Mouse (Mus musculus): ENCODE measurements around the gene Gm37240. TPM values are rescaled to one million over a fixed set of nuclear protein-coding genes. Genes with fewer than 3 reads are reported as not detected.

Gm37240 gene
- polyA plus RNA-seq, 1 experiment = 0.53 TPM

DNA sequence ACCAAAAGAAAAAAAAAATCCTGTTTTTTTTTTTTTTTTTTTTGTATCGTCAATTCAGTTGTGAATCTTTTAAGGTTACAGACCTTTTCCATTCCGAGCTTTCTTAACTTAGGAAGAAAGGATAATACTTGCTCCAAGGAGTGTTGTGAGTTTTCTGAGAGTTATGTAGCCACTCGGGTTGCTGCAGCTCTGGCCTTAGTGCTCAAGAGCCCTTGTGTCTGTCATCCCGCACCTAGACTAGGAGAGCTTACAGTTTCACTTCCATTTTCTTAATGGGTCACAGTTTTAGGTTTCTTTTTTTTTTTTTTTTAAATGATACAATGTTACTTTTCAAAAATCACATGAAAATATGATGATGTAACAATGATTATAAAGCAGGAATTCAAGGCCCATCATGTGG lies 1059.7 kb downstream of the Gm37240 start:
- DNase-seq (ENCODE audit: low read depth) = no peak
- TF ChIP-seq POLR2A (IDR thresholded peaks at IDR 0.05; ENCODE audit: borderline replicate concordance, extremely low read depth, insufficient read depth, insufficient read length, poor library complexity, severe bottlenecking) = no peak
- TF ChIP-seq CTCF (IDR thresholded peaks at IDR 0.05; ENCODE audit: borderline replicate concordance, extremely low read depth, insufficient read depth, insufficient read length) = no peak

DNA sequence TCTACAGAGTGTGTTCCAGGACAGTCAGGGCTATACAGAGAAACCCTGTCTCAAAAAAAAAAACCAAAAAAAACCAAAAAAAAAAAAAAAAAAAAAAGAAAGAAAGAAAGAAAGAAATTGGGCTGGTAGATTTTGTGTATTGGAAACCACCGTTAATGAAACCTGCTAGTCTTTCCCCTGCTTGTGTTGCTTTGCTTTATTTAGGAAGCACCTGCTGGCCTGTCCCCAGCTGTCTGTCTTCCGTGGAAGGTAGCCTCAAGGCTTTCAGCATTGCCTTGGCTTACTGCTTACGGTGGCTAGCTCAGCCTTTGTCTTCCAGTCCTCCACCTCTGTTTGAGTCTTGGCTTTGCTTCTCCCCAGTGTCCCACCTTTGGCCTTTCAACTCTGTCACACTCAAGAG lies 1060.4 kb downstream of the Gm37240 start:
- TF ChIP-seq CTCF (IDR thresholded peaks at IDR 0.05; ENCODE audit: borderline replicate concordance, extremely low read depth, insufficient read depth, insufficient read length) (no peak), POLR2A (IDR thresholded peaks at IDR 0.05; ENCODE audit: borderline replicate concordance, extremely low read depth, insufficient read depth, insufficient read length, poor library complexity, severe bottlenecking) (no peak)
- DNase-seq (ENCODE audit: low read depth) = no peak

DNA sequence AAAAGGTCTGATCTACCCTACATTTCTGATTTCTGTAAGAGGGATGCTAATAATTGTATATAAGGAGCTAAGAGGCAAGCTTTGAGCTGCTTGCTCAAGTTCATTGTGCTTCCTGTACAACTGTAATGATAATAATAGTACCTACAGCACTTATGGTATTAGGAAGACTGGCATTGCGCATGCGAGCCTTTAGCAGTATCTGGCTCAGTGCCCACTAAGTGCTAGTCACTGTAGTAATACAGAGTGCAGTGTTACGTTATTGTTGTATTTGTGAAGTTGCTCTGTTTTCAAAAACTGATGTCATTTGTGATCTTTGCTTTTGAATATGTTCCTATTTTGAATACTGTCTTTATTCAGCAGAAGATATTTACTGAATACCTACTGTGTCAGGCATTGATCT lies 1060.9 kb downstream of the Gm37240 start:
- peak; percentile 27 for DNase-seq (ENCODE audit: low read depth)
- TF ChIP-seq CTCF (IDR thresholded peaks at IDR 0.05; ENCODE audit: borderline replicate concordance, extremely low read depth, insufficient read depth, insufficient read length) (no peak), POLR2A (IDR thresholded peaks at IDR 0.05; ENCODE audit: borderline replicate concordance, extremely low read depth, insufficient read depth, insufficient read length, poor library complexity, severe bottlenecking) (no peak)

DNA sequence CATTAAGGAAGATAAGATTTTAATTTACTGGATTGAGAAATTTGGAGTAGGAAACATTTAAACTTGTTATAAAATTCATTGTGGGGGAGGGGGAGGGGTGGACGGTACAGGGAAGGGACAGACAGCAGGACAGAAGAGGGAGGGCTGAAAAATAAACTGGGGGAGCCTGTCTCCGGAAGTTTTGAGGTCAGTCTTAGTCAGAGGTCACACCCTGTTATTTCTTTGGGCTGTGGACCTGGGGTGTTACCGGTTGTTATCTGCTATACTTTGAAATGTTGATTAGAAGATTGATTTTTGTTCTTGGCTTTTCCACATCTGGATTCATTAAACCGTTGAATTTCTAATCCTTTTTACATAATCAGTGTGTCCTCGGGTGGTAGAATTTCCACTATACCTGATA lies 1061.3 kb downstream of the Gm37240 start:
- no peak for DNase-seq (ENCODE audit: low read depth)
- TF ChIP-seq POLR2A (IDR thresholded peaks at IDR 0.05; ENCODE audit: borderline replicate concordance, extremely low read depth, insufficient read depth, insufficient read length, poor library complexity, severe bottlenecking) (no peak), CTCF (IDR thresholded peaks at IDR 0.05; ENCODE audit: borderline replicate concordance, extremely low read depth, insufficient read depth, insufficient read length) (no peak)

DNA sequence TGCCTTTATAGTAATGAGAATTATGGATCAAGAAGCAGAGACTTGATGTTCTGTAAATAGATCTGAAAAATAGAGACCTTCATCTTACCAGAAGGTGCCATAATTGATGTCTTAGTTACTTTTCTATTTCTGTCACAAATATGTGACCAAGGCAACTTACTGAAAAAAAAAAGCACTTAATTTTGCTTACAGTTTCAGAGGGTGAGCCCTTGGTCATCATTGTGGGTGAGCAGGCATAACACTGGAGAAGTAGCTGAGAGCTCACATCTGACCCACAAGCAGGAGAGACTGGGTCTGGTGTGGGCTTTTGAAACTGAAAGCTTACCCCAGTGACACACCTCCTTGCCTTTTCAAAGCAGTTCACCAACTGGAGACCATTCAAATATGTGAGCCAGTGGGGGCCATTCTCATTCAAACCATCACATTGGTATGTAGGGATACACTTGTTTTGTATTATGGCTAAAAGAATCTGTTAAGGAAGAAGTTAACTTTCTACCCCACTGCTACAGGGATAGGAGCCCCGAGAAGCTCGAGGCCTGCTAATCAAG lies 1066.6 kb downstream of the Gm37240 start:
- DNase-seq (ENCODE audit: low read depth) = no peak
- TF ChIP-seq CTCF (IDR thresholded peaks at IDR 0.05; ENCODE audit: borderline replicate concordance, extremely low read depth, insufficient read depth, insufficient read length) (no peak), POLR2A (IDR thresholded peaks at IDR 0.05; ENCODE audit: borderline replicate concordance, extremely low read depth, insufficient read depth, insufficient read length, poor library complexity, severe bottlenecking) (no peak)

DNA sequence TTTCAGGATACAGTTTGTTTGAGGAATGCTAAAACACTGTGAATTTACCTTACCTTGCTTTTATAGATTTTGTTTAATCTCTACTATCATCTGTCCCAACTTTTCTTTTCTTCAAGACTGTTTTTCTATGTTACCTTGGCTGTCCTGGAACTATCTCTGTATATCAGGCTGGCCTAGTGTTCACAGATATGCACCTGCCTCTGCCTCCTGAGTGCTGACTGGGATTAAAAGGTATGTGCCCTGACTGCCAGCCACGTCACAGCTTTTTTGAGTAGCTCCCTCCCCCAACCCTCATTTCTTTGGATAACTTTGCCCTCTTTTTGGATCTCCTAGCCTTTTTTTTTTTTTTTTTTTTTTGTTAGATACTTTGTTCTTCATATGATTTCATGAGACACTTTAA lies 1070.4 kb downstream of the Gm37240 start:
- TF ChIP-seq CTCF (IDR thresholded peaks at IDR 0.05; ENCODE audit: borderline replicate concordance, extremely low read depth, insufficient read depth, insufficient read length) (no peak), POLR2A (IDR thresholded peaks at IDR 0.05; ENCODE audit: borderline replicate concordance, extremely low read depth, insufficient read depth, insufficient read length, poor library complexity, severe bottlenecking) (no peak)
- no peak for DNase-seq (ENCODE audit: low read depth)

DNA sequence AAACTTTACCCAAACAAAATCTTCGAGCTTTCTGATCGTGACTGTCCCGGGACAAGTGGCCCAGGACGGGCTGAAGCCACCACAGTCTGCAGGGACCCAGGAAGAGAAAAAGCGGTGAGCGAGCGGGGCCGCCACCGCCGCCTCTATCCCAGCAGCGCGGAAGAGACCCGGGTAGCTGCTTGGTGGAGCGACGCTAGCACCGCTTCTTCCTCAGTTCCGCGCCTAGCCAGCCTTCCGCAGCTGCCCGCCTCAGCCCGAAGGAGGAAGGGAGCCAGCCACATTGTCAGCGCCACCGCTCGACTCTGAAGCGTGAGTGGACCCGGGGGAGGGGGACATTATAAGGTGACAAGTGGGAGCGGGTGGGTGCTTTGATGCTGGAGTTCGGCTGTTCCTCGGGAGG lies 1071.9 kb downstream of the Gm37240 start:
- peak; percentile 56 for DNase-seq (ENCODE audit: low read depth)
- TF ChIP-seq CTCF (IDR thresholded peaks at IDR 0.05; ENCODE audit: borderline replicate concordance, extremely low read depth, insufficient read depth, insufficient read length) (no peak), POLR2A (IDR thresholded peaks at IDR 0.05; ENCODE audit: borderline replicate concordance, extremely low read depth, insufficient read depth, insufficient read length, poor library complexity, severe bottlenecking) (no peak)

DNA sequence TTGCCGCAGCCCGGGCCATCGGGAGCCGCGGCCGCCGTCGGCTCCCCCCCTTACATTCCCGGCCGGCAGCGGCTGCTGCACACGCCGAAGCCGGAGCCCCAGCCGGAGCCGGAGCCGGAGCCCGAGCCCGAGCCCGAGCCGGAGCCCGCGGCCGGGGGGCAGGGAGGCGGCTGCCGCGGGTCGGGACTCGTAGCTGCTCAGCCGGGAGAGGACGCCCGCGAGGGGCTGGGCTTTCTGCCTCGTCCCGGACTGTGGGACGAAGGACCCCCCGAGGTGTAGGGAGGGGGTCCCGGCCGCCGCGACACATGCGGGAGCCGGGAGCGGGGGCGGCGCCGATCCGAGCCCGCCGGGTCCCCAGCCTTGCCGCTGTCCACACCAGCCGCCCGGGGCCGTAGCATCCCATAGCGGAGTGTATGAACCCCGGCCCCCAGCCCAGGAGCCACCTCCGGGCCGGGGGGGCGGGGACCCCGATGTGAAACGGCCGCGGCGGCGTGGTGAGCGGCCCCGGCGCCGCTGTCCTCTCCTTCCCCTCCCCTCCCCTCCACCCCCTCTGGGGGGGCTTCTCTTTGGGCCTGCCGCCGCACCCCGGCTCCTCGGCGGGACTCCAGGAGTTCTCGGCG lies 1072.4 kb downstream of the Gm37240 start, which contains the start of gene Fbxw7:
Gene Fbxw7, plus strand, starts transcription at position 507 of the 620 bp plus-strand sequence.
- no peak for TF ChIP-seq CTCF (IDR thresholded peaks at IDR 0.05; ENCODE audit: borderline replicate concordance, extremely low read depth, insufficient read depth, insufficient read length)
- TF ChIP-seq POLR2A (IDR thresholded peaks at IDR 0.05; ENCODE audit: borderline replicate concordance, extremely low read depth, insufficient read depth, insufficient read length, poor library complexity, severe bottlenecking) = no peak
- no peak for DNase-seq (ENCODE audit: low read depth)

DNA sequence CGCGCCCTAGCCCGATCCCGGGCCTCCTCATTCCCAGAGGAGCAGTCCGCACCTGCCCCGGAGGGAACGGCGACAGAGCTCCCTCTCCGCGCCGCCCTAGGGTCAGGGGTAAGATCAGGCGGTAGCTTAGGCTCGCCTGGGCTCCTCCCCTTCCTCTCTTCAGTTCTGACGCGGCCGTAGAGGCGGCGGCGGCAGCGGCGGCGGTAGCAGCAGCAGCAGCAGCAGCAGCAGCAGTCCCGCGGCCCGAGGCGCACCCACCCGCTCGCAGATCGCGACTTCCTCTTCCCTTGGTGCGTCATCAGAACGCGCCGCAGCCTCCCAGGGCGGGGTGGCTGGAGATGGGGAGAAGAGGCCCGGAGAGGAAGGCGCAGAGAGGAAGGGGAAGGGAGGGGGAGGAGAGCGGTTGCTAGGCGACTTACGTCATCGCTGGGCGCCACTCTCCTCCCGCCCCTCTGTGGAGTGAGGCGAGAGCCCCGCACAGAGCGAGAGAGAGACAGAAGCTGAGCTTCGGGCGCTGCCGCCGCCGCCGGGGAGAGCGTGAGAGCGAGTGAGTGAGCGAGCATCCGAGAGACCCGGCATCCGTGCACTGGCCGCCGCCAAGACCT lies 1073.1 kb downstream of the Gm37240 start:
- peak; percentile 100 for DNase-seq (ENCODE audit: low read depth)
- peak; percentile 30 for TF ChIP-seq POLR2A (IDR thresholded peaks at IDR 0.05; ENCODE audit: borderline replicate concordance, extremely low read depth, insufficient read depth, insufficient read length, poor library complexity, severe bottlenecking)
- TF ChIP-seq CTCF (IDR thresholded peaks at IDR 0.05; ENCODE audit: borderline replicate concordance, extremely low read depth, insufficient read depth, insufficient read length) = no peak

DNA sequence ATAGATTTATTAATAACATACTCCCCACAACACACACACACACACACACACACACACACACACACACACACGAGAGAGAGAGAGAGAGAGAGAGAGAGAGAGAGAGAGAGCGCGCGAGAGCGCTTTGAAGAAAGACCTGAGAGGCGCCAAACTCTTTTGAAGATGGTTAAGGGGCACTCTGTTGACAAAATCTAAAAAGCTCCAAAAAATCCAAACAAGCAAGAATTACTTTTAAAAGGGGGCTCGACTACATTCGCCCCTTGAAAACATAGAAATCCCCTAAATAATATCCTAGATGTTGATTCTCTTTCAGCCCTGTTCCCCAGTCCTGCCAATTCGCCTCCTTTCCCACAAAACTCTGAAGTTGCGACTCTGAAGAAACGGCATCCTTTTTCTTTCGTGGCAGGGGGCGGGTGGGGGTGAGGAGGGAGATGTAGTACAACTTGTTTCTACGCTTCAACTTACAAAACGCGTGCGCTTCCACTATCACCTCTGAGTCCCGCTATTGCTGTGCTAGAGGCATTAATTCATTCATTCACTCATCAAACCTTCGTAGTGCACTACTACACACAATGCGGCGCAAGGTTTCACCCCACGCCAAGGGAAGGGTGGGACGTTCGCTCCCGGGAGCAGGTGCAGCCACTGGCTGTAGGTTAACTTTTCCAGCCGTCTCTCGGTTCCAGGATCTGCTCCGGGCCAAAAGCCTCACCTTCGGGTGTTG lies 1073.7 kb downstream of the Gm37240 start:
- no peak for DNase-seq (ENCODE audit: low read depth)

DNA sequence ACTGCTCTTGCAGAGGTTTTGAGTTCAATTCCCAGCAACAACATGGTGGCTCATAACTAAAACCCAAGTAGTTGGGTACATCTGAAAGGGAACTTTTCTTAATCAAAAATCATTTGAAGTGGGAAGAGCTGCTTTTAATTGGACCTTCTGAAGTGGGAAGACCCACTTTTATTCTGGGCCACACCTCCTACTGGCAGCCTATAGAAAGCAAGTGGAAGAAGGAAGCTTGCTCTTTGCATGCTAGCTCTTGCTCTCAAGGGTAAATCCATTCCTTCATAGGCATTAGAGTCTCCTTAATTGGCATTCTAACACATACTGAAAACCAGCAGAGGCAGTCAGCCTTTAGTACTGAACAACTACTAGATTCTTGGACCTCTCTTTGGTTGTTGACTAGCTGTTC lies 1076.5 kb downstream of the Gm37240 start:
- DNase-seq (ENCODE audit: low read depth) = no peak
- no peak for TF ChIP-seq CTCF (IDR thresholded peaks at IDR 0.05; ENCODE audit: borderline replicate concordance, extremely low read depth, insufficient read depth, insufficient read length)
- TF ChIP-seq POLR2A (IDR thresholded peaks at IDR 0.05; ENCODE audit: borderline replicate concordance, extremely low read depth, insufficient read depth, insufficient read length, poor library complexity, severe bottlenecking) = no peak

More for the DNA sequence above, 1073.7 kb downstream of the Gm37240 start:
- TF ChIP-seq POLR2A (IDR thresholded peaks at IDR 0.05; ENCODE audit: borderline replicate concordance, extremely low read depth, insufficient read depth, insufficient read length, poor library complexity, severe bottlenecking) (no peak), CTCF (IDR thresholded peaks at IDR 0.05; ENCODE audit: borderline replicate concordance, extremely low read depth, insufficient read depth, insufficient read length) (no peak)
